Mouse (Mus musculus): ENCODE results near the gene Timmdc1. TPM values are rescaled to one million over a fixed set of nuclear protein-coding genes. Genes with fewer than 3 reads are reported as not detected.

The Timmdc1 gene
- polyA plus RNA-seq, 1 experiment from 2014 or later, result 26.4 TPM

GRCm38 (mm10) chr16:38452442-38453202, 69.8 kb downstream of the Timmdc1 start, which contains the start of gene Adprh:
Adprh (minus strand) TSS chr16:38452703.
- Histone ChIP-seq H3K9me3 (replicated peaks; ENCODE audit: control insufficient read depth, low read length) (no peaks in the 10 kb centered on the region), H3K27ac (ENCODE audit: low read depth, low read length) (peak within 1 kb of the TSS; percentile 74), H3K4me3 (ENCODE audit: low read depth, low read length) (peak within 1 kb of the TSS; percentile 76), H3K36me3 (ENCODE audit: control insufficient read depth, insufficient read depth, low read length) (peaks cover 22% of the 10 kb centered on the region), H3K9ac (ENCODE audit: low read length) (peak within 1 kb of the TSS; percentile 97), H3K27me3 (replicated peaks; ENCODE audit: control insufficient read depth, insufficient read depth, low read length) (no peaks in the 10 kb centered on the region), H3K4me2 (ENCODE audit: low read length) (peak within 1 kb of the TSS; percentile 57), H3K4me1 (ENCODE audit: control insufficient read depth, insufficient read depth, low read length) (peaks cover 4% of the 10 kb centered on the region)
- DNase-seq (ENCODE audit: low spot score) (peak; percentile 91), ATAC-seq (peak; percentile 98)
- WGBS, result under 1% methylated on average over 61 of the region's 61 CpGs

DNA sequence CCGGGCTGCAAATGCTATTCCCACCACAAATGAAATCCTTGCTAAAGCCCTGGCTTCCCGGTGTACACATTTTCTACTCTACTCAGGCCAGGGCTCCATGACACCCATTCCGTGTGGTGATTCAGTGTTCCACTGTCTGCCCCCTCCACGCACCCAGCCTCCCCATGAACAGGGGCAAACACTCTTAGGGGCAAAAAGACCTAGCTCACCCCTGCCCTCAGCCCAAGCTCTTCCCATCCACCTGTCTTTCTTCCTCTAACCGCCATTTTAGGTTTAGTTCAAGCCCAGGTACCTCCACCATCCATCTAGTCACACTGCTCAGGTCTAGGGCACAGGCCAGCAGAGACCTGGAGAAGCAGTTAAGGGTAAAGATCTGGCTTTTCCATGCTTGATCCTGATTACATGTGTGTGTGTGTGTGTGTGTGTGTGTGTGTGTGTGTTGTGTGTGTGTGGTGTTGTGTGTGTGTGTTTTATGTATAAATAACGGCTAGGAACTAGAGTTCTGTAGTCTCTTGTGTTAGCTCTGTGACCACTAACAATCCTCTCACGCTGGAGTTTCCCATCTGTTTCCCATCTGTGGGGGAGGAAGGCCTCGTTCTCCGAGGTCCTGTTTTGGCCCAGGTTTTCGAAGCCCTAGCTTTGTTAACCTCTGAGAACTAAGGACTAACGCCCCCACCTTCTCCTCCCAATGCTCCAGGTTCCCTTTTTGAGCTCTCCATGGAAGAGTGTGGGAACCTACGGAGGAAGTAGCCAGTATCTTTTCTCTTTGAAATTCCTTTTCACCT, 70.8 kb downstream of the Timmdc1 start:
- H3K9ac ChIP-seq (ENCODE audit: low read length), result peak overlapping the region; percentile 97
- H3K4me1 ChIP-seq (ENCODE audit: control insufficient read depth, insufficient read depth, low read length), result peaks cover 4% of the 10 kb centered on the region
- no peaks in the 10 kb centered on the region for H3K9me3 ChIP-seq (replicated peaks; ENCODE audit: control insufficient read depth, low read length)
- no peaks in the 10 kb centered on the region for H3K27me3 ChIP-seq (replicated peaks; ENCODE audit: control insufficient read depth, insufficient read depth, low read length)
- ATAC-seq (no peak; the same call in 1 of the 2 replicates), DNase-seq (ENCODE audit: low spot score) (peak; percentile 11)
- H3K27ac ChIP-seq (ENCODE audit: low read depth, low read length), result no peak overlapping the region
- 41% methylated on average over 12 of the region's 12 CpGs for WGBS
- peaks cover 33% of the 10 kb centered on the region for H3K36me3 ChIP-seq (ENCODE audit: control insufficient read depth, insufficient read depth, low read length)
- H3K4me3 ChIP-seq (ENCODE audit: low read depth, low read length), result peak overlapping the region; percentile 76
- H3K4me2 ChIP-seq (ENCODE audit: low read length), result peak overlapping the region; percentile 57

- Histone ChIP-seq H3K9me3 (replicated peaks; ENCODE audit: control insufficient read depth, low read length) (no peaks in the 10 kb centered on the region), H3K4me2 (ENCODE audit: low read length) (no peak overlapping the region), H3K27ac (ENCODE audit: low read depth, low read length) (no peak overlapping the region), H3K4me1 (ENCODE audit: control insufficient read depth, insufficient read depth, low read length) (peaks cover 4% of the 10 kb centered on the region), H3K36me3 (ENCODE audit: control insufficient read depth, insufficient read depth, low read length) (peaks cover 42% of the 10 kb centered on the region), H3K9ac (ENCODE audit: low read length) (no peak overlapping the region), H3K4me3 (ENCODE audit: low read depth, low read length) (no peak overlapping the region), H3K27me3 (replicated peaks; ENCODE audit: control insufficient read depth, insufficient read depth, low read length) (no peaks in the 10 kb centered on the region)
- ATAC-seq (no peak), DNase-seq (ENCODE audit: low spot score) (no peak)
- WGBS, result 92% methylated on average over 7 of the region's 7 CpGs
Measured at GRCm38 (mm10) chr16:38450707-38451106, 71.8 kb downstream of the Timmdc1 start.

DNA sequence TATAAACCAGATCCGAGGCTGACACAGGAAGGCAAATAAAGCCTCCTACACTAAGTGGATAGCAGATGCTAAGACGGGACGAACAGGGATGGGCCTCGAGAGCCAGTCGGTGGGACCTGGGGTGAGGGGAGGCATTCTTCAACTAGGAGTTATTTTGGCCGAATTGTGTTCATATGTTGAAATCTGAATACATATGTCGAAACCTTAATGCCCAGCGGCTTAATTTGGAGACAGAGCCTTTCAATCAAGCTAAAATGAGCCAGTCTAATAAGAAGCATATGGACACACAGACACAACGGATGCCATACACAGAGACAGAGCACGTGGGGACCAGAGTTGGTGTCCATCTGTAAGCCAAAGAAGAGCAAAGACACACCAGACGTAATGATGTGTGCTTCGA, 74.0 kb downstream of the Timmdc1 start:
- Histone ChIP-seq H3K4me3 (ENCODE audit: low read depth, low read length) (no peak overlapping the region), H3K4me1 (ENCODE audit: control insufficient read depth, insufficient read depth, low read length) (peaks cover 4% of the 10 kb centered on the region), H3K27ac (ENCODE audit: low read depth, low read length) (no peak overlapping the region), H3K4me2 (ENCODE audit: low read length) (no peak overlapping the region), H3K27me3 (replicated peaks; ENCODE audit: control insufficient read depth, insufficient read depth, low read length) (no peaks in the 10 kb centered on the region), H3K9ac (ENCODE audit: low read length) (no peak overlapping the region), H3K9me3 (replicated peaks; ENCODE audit: control insufficient read depth, low read length) (no peaks in the 10 kb centered on the region), H3K36me3 (ENCODE audit: control insufficient read depth, insufficient read depth, low read length) (peaks cover 63% of the 10 kb centered on the region)
- ATAC-seq (no peak), DNase-seq (ENCODE audit: low spot score) (no peak)
- 95% methylated on average over 12 of the region's 12 CpGs for WGBS

Other genes starting within 250 kb of the Timmdc1 start
- gene Nr1i2, start 227.8 kb downstream of the Timmdc1 start, polyA plus RNA-seq (2014; fragmentation: Nextera tagmentation; extraction: Ambion mirVana), result not detected in 2 replicates
- 0.71 and 0.83 TPM in 2 replicates for gene Maats1, start 180.5 kb downstream of the Timmdc1 start, polyA plus RNA-seq (2014; fragmentation: Nextera tagmentation; extraction: Ambion mirVana)
- 107 and 126 TPM in 2 replicates for gene Cox17, start 175.7 kb downstream of the Timmdc1 start, polyA plus RNA-seq (2014; fragmentation: Nextera tagmentation; extraction: Ambion mirVana)
- gene Gm21987, start 175.6 kb downstream of the Timmdc1 start, polyA plus RNA-seq (2014; fragmentation: Nextera tagmentation; extraction: Ambion mirVana), result not detected in 2 replicates
- 0.17 and 0.51 TPM in 2 replicates for gene Popdc2, start 160.5 kb downstream of the Timmdc1 start, polyA plus RNA-seq (2014; fragmentation: Nextera tagmentation; extraction: Ambion mirVana)
- gene Pla1a, start 89.5 kb downstream of the Timmdc1 start, polyA plus RNA-seq (2014; fragmentation: Nextera tagmentation; extraction: Ambion mirVana), result 0.39 and 0.61 TPM in 2 replicates
- gene Adprh, start 70.0 kb downstream of the Timmdc1 start, polyA plus RNA-seq (2014; fragmentation: Nextera tagmentation; extraction: Ambion mirVana), result 124 and 129 TPM in 2 replicates
- gene Cd80, start 67.1 kb downstream of the Timmdc1 start, polyA plus RNA-seq (2014; fragmentation: Nextera tagmentation; extraction: Ambion mirVana), result 0.25 and 0.31 TPM in 2 replicates
- 67.2 and 69.5 TPM in 2 replicates for gene Poglut1, start 27.6 kb upstream of the Timmdc1 start, polyA plus RNA-seq (2014; fragmentation: Nextera tagmentation; extraction: Ambion mirVana)
- 41.6 and 42.6 TPM in 2 replicates for gene Tmem39a, start 36.0 kb upstream of the Timmdc1 start, polyA plus RNA-seq (2014; fragmentation: Nextera tagmentation; extraction: Ambion mirVana)
- 2.5 and 3.6 TPM in 2 replicates for gene Arhgap31, start 190.6 kb upstream of the Timmdc1 start, polyA plus RNA-seq (2014; fragmentation: Nextera tagmentation; extraction: Ambion mirVana)
- gene B4galt4, start 219.6 kb upstream of the Timmdc1 start, polyA plus RNA-seq (2014; fragmentation: Nextera tagmentation; extraction: Ambion mirVana), result 29.5 and 31.7 TPM in 2 replicates

Measured in forebrain, embryonic 14.5 days (tissue).